Mouse (Mus musculus) hindbrain, embryonic 12.5 days (tissue): ENCODE data around the gene Tnrc6c. TPM values are rescaled to one million over a fixed set of nuclear protein-coding genes. Genes with fewer than 3 reads are reported as not detected.

Source experiments
- ATAC-seq: fragments of 200-750 bp; cut with Nextera tagmentation; 2 replicates; pipeline ENCODE4 v1.8.0; 2017; ENCODE audit warnings: moderate TSS enrichment; ENCODE audit not compliant: low FRiP score
- H3K27ac ChIP-seq: fragments of 300-500 bp; sonication (generic); 2 replicates; pipeline ENCODE4 v1.5.1; 2016; ENCODE audit warnings: mild to moderate bottlenecking
- H3K27me3 ChIP-seq: fragments of 300-500 bp; sonication (generic); 2 replicates; pipeline ENCODE4 v1.6.1; 2016; ENCODE audit warnings: mild to moderate bottlenecking
- H3K36me3 ChIP-seq: fragments of 300-500 bp; sonication (generic); 2 replicates; pipeline ENCODE4 v1.6.1; 2016; ENCODE audit warnings: mild to moderate bottlenecking
- H3K4me1 ChIP-seq: fragments of 300-500 bp; sonication (generic); 2 replicates; pipeline ENCODE4 v1.6.1; 2016
- H3K4me2 ChIP-seq: fragments of 300-500 bp; sonication (generic); replicated peaks from 2 replicates; pipeline ENCODE4 v1.6.1; 2016; ENCODE audit warnings: mild to moderate bottlenecking
- H3K4me3 ChIP-seq: fragments of 300-500 bp; sonication (generic); 2 replicates; pipeline ENCODE4 v1.5.1; 2016; ENCODE audit warnings: mild to moderate bottlenecking
- H3K9ac ChIP-seq: fragments of 300-500 bp; sonication (generic); 2 replicates; pipeline ENCODE4 v1.6.1; 2016; ENCODE audit warnings: mild to moderate bottlenecking, moderate library complexity
- H3K9me3 ChIP-seq: fragments of 300-500 bp; sonication (generic); replicated peaks from 2 replicates; pipeline ENCODE4 v1.6.1; 2016; ENCODE audit warnings: mild to moderate bottlenecking
- WGBS: fragments of 180-500 bp; shearing (Covaris S2); methylation state at CpG from one replicate; pipeline ENCODE4 v1.1.7; 2016; 5-methylcytosine and 5-hydroxymethylcytosine counted together
- polyA plus RNA-seq: library from polyadenylated mRNA; unstranded; fragments of >200 nt; fragmentation: Nextera tagmentation; extraction: Ambion mirVana; gene quantifications from 2 replicates; pipeline ENCODE4 v1.2.1, GENCODE M21; 2016

The Tnrc6c gene
- polyA plus RNA-seq, 1 experiment from 2014 or later: 28.3 TPM

- H3K9ac ChIP-seq: no peak overlapping the region
- ATAC-seq: no peak
- H3K27ac ChIP-seq: 0 out of 2 replicates have a peak overlapping the region, but pooled peaks have one; percentile 23
- WGBS: 84% methylated on average over 7 of the region's 7 CpGs
- H3K4me2 ChIP-seq: no peak overlapping the region
- H3K9me3 ChIP-seq: no peaks in the 10 kb centered on the region
- H3K27me3 ChIP-seq: 0 out of 2 replicates have a peak, but pooled peaks cover 5% of the 10 kb centered on the region
- peaks cover 26% of the 10 kb centered on the region for H3K4me1 ChIP-seq
- H3K4me3 ChIP-seq: no peak overlapping the region
- no peaks in the 10 kb centered on the region for H3K36me3 ChIP-seq
These were observed 14.6 kb upstream of the Tnrc6c start for GRCm38 (mm10) chr11:117639331-117639970.

GRCm38 (mm10) chr11:117642181-117642580 is 11.9 kb upstream of the Tnrc6c start:
- no peak overlapping the region for H3K4me2 ChIP-seq
- H3K4me3 ChIP-seq: no peak overlapping the region
- H3K36me3 ChIP-seq: no peaks in the 10 kb centered on the region
- no peaks in the 10 kb centered on the region for H3K9me3 ChIP-seq
- ATAC-seq: no peak
- H3K4me1 ChIP-seq: peaks cover 11% of the 10 kb centered on the region; the same call in 1 of the 2 replicates
- 77% methylated on average over 2 of the region's 2 CpGs for WGBS
- 0 out of 2 replicates have a peak, but pooled peaks cover 6% of the 10 kb centered on the region for H3K27me3 ChIP-seq
- no peak overlapping the region for H3K27ac ChIP-seq
- H3K9ac ChIP-seq: no peak overlapping the region

GRCm38 (mm10) chr11:117643240-117643639 is 10.8 kb upstream of the Tnrc6c start:
- no peak overlapping the region for H3K27ac ChIP-seq
- no peak overlapping the region for H3K4me2 ChIP-seq
- peaks cover 8% of the 10 kb centered on the region; the same call in 1 of the 2 replicates for H3K4me1 ChIP-seq
- no peaks in the 10 kb centered on the region for H3K9me3 ChIP-seq
- no peaks in the 10 kb centered on the region for H3K36me3 ChIP-seq
- no peak overlapping the region for H3K9ac ChIP-seq
- no peak overlapping the region for H3K4me3 ChIP-seq
- no peak for ATAC-seq
- 0 out of 2 replicates have a peak, but pooled peaks cover 6% of the 10 kb centered on the region for H3K27me3 ChIP-seq
- 70% methylated on average over 10 of the region's 10 CpGs for WGBS

- H3K4me1 ChIP-seq: no peaks in the 10 kb centered on the region
- no peaks in the 10 kb centered on the region for H3K36me3 ChIP-seq
- H3K9me3 ChIP-seq: no peaks in the 10 kb centered on the region
- H3K27ac ChIP-seq: no peak overlapping the region
- 57% methylated on average over 4 of the region's 4 CpGs for WGBS
- ATAC-seq: no peak
- peaks cover 10% of the 10 kb centered on the region for H3K27me3 ChIP-seq
- no peak overlapping the region for H3K9ac ChIP-seq
- H3K4me3 ChIP-seq: no peak overlapping the region
- no peak overlapping the region for H3K4me2 ChIP-seq
These were observed 7.3 kb upstream of the Tnrc6c start for GRCm38 (mm10) chr11:117646786-117647185.

GRCm38 (mm10) chr11:117648005-117648404 is 6.1 kb upstream of the Tnrc6c start:
- ATAC-seq: no peak
- H3K27me3 ChIP-seq: peaks cover 20% of the 10 kb centered on the region
- H3K4me2 ChIP-seq: no peak overlapping the region
- H3K27ac ChIP-seq: no peak overlapping the region
- peaks cover 2% of the 10 kb centered on the region; the same call in 1 of the 2 replicates for H3K4me1 ChIP-seq
- H3K9me3 ChIP-seq: no peaks in the 10 kb centered on the region
- no peaks in the 10 kb centered on the region for H3K36me3 ChIP-seq
- no peak overlapping the region for H3K4me3 ChIP-seq
- WGBS: 76% methylated on average over 6 of the region's 6 CpGs
- H3K9ac ChIP-seq: no peak overlapping the region

GRCm38 (mm10) chr11:117650721-117651644 is 3.1 kb upstream of the Tnrc6c start:
- Histone ChIP-seq H3K9ac (no peak overlapping the region), H3K4me2 (no peak overlapping the region), H3K36me3 (no peaks in the 10 kb centered on the region), H3K4me1 (peaks cover 9% of the 10 kb centered on the region; the same call in 1 of the 2 replicates), H3K27ac (no peak overlapping the region), H3K9me3 (no peaks in the 10 kb centered on the region), H3K27me3 (peaks cover 13% of the 10 kb centered on the region), H3K4me3 (no peak overlapping the region)
- 74% methylated on average over 13 of the region's 13 CpGs for whole genome bisulfite sequencing
- ATAC-seq: no peak

- Histone ChIP-seq H3K4me1 (peaks cover 26% of the 10 kb centered on the region), H3K4me3 (no peak overlapping the region), H3K9me3 (no peaks in the 10 kb centered on the region), H3K4me2 (peak overlapping the region; percentile 82), H3K9ac (no peak overlapping the region), H3K36me3 (no peaks in the 10 kb centered on the region), H3K27ac (peak overlapping the region; percentile 98; the same call in 1 of the 2 replicates), H3K27me3 (peaks cover 13% of the 10 kb centered on the region)
- 49% methylated on average over 3 of the region's 3 CpGs for WGBS
- no peak for ATAC-seq
These were observed 1.2 kb upstream of the Tnrc6c start for GRCm38 (mm10) chr11:117652907-117653306.

GRCm38 (mm10) chr11:117654380-117654924 is 363 bp downstream of the Tnrc6c start:
- WGBS: under 1% methylated on average over 62 of the region's 71 CpGs
- Histone ChIP-seq H3K36me3 (no peaks in the 10 kb centered on the region), H3K9me3 (no peaks in the 10 kb centered on the region), H3K4me3 (peak overlapping the region; percentile 92), H3K27me3 (peaks cover 13% of the 10 kb centered on the region), H3K4me2 (peak overlapping the region; percentile 82), H3K27ac (peak overlapping the region; percentile 98), H3K4me1 (peaks cover 40% of the 10 kb centered on the region), H3K9ac (peak overlapping the region; percentile 99)
- peak; percentile 98 for ATAC-seq

GRCm38 (mm10) chr11:117654934-117655291 is 824 bp downstream of the Tnrc6c start:
- WGBS: 2% methylated on average over 40 of the region's 66 CpGs

GRCm38 (mm10) chr11:117655292-117656076 is 1.4 kb downstream of the Tnrc6c start:
- peaks cover 11% of the 10 kb centered on the region for H3K27me3 ChIP-seq
- 0 out of 2 replicates have a peak, but pooled peaks have one; percentile 0 for ATAC-seq

More at GRCm38 (mm10) chr11:117654934-117655291, 824 bp downstream of the Tnrc6c start:
- H3K9ac ChIP-seq: peak overlapping the region; percentile 99
- ATAC-seq: peak; percentile 45
- H3K27me3 ChIP-seq: peaks cover 13% of the 10 kb centered on the region
- no peaks in the 10 kb centered on the region for H3K36me3 ChIP-seq
- H3K4me1 ChIP-seq: peaks cover 43% of the 10 kb centered on the region
- H3K4me2 ChIP-seq: peak overlapping the region; percentile 82
- no peaks in the 10 kb centered on the region for H3K9me3 ChIP-seq
- peak overlapping the region; percentile 92 for H3K4me3 ChIP-seq
- H3K27ac ChIP-seq: peak overlapping the region; percentile 98

GRCm38 (mm10) chr11:117656077-117656401 is 1.9 kb downstream of the Tnrc6c start:
- Histone ChIP-seq H3K4me1 (peaks cover 49% of the 10 kb centered on the region), H3K4me3 (peak overlapping the region; percentile 92), H3K27ac (peak overlapping the region; percentile 98)

More at GRCm38 (mm10) chr11:117655292-117656076, 1.4 kb downstream of the Tnrc6c start:
- Histone ChIP-seq H3K9me3 (no peaks in the 10 kb centered on the region), H3K36me3 (no peaks in the 10 kb centered on the region), H3K4me2 (peak overlapping the region; percentile 82), H3K4me1 (peaks cover 48% of the 10 kb centered on the region), H3K4me3 (peak overlapping the region; percentile 92), H3K9ac (peak overlapping the region; percentile 99), H3K27ac (peak overlapping the region; percentile 98)
- WGBS: under 1% methylated on average over 79 of the region's 80 CpGs

More at GRCm38 (mm10) chr11:117656077-117656401, 1.9 kb downstream of the Tnrc6c start:
- 3% methylated on average over 10 of the region's 10 CpGs for WGBS
- no peaks in the 10 kb centered on the region for H3K9me3 ChIP-seq
- no peak for ATAC-seq
- H3K4me2 ChIP-seq: peak overlapping the region; percentile 82
- peaks cover 10% of the 10 kb centered on the region for H3K27me3 ChIP-seq
- H3K9ac ChIP-seq: peak overlapping the region; percentile 99
- no peaks in the 10 kb centered on the region for H3K36me3 ChIP-seq
